Mouse (Mus musculus) megakaryocyte-erythroid progenitor cell, adult 5-6 weeks (primary cell): Measurements from ENCODE around the gene Phex. TPM values are rescaled to one million over a fixed set of nuclear protein-coding genes. Genes with fewer than 3 reads are reported as not detected.
A peak's percentile ranks its signal among the peaks of the same experiment; 100 is the strongest.

ENCODE experiments used
- ATAC-seq: replicated peaks from 2 replicates; pipeline ENCODE4 v1.8.0; 2016; ENCODE audit warnings: mild to moderate bottlenecking, inconsistent platforms; ENCODE audit not compliant: severe bottlenecking, poor library complexity, low FRiP score, low TSS enrichment
- total RNA-seq, 2 experiments: library from RNA; stranded (forward) in 1 of 2; stranded (reverse) in 1 of 2; fragments of 200-1000, 215-1000 nt in 1 of 2; fragments of >200 nt in 1 of 2; fragmentation: Nextera tagmentation in 1 of 2; gene quantifications; 2 replicates each; pipeline ENCODE4 v1.2.3; 2014 to 2017

Gene Phex
- total RNA-seq (2014; fragmentation: Nextera tagmentation), result 0.35 and 0.92 TPM in 2 replicates
- not detected in 2 replicates for total RNA-seq (2017)

DNA sequence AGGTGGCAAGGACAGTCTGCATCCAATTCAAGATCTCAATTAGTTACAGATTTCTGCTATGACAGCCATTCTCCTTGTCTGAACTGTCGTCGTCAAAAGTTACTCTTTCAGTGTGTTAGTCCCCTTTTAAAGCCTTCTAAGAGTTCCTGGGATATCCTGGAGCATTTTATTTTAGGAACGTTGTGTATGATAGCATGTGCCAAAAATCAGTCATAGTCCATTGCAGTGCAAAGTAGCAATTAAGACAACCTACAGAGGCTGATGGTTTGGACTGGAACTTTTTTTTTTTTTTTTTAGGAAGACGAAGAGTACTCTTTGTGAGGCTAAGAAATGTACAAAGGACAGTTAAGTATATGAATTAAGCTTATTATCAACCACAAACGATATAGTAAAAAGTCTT, at the start of gene Phex:
Gene Phex, minus strand, starts transcription at position 101 of the 400 bp plus-strand sequence.
- no peak for ATAC-seq

GRCm38 (mm10) chrX:157462716-157463115, 47.6 kb upstream of the Phex start:
- ATAC-seq, result peak; percentile 47; the same call in 1 of the 2 replicates

DNA sequence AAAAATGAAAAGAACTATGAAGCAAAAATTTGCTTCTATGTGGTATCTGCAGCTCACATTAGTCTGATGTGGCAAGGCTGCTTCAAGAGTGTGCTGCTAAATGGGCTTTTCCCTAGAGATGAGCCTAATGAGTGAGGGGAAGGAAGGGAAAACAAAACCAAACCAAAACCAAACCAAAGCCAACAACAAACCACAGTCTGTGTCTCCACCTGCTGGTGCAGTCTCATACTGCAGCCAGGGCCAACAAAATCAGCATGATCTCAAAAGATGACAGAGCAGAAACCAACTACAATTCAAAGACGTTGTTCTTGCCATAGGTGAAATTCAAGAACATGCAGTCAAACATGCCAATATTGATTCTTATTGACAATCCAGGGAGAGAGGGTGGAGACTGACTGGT, 39.3 kb upstream of the Phex start:
- peak; percentile 79; the same call in 1 of the 2 replicates for ATAC-seq

- ATAC-seq, result no peak
Observed at GRCm38 (mm10) chrX:157449000-157449399, 33.9 kb upstream of the Phex start.

GRCm38 (mm10) chrX:157447431-157447830, 32.3 kb upstream of the Phex start:
- no peak for ATAC-seq

GRCm38 (mm10) chrX:157434768-157435167, 19.7 kb upstream of the Phex start:
- ATAC-seq, result no peak

GRCm38 (mm10) chrX:157419451-157419850, 4.3 kb upstream of the Phex start:
- ATAC-seq, result no peak

GRCm38 (mm10) chrX:157404919-157405318, 10.2 kb downstream of the Phex start:
- no peak for ATAC-seq

GRCm38 (mm10) chrX:157391241-157391640, 23.9 kb downstream of the Phex start:
- ATAC-seq, result no peak

GRCm38 (mm10) chrX:157390102-157390501, 25.0 kb downstream of the Phex start:
- no peak for ATAC-seq

DNA sequence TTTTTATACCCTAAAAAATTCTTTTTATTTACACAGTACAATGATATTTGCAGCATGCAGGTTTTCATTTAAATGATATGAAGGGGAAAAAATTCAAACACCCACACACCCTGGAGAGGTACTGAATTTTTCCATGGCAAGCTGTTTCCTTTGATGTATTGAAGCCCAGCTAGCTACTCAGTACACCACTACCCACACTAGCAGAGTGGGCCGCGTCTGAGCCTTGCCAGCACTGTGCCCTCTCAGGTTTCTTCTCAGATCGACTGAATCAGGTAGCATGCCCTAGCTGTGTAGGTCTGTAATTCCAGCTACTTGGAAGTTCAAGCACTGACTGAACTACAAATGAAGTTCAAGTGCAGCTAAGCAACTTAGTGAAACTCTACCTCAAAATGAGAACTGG, 26.7 kb downstream of the Phex start:
- no peak for ATAC-seq

DNA sequence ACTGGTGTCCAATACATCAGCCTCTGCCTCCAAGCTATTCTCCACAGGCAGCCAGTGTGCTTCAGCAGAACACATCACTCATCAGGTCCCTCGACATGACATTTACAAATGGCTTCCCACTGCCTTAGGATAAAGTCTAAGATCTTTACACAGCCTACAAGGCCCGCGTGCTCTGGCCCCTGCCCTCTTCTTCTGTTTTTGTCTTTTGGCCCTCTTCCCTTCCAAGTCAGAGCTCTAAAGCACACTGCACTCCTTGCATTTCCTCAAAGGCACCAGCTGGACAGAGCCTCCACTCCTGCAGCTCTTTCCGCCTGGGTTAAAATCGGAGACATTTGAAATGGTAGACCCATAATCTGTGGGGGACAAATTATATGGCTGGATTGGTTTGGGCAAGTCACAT, 28.1 kb downstream of the Phex start:
- ATAC-seq, result no peak

GRCm38 (mm10) chrX:157378822-157379221, 36.3 kb downstream of the Phex start:
- ATAC-seq, result no peak

GRCm38 (mm10) chrX:157377456-157377855, 37.7 kb downstream of the Phex start:
- ATAC-seq, result no peak

DNA sequence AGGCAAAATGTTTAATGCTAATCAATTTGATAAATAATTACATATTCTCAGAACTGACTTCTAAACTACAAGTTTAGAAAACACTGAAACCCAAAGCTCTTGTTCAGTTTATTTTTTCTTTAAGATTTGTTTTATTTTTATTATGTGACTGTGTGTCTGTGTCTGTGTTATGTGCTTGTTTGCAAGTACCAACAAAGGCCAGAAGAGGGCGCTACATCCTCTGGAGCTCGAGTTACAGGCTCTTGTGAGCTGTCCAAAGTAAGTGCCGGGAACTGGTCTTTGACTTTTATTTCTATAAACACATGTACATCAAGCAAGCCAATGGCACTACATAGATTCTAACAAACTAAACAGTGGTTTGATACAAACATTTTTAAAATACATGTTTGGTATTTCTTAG, 41.2 kb downstream of the Phex start:
- ATAC-seq, result no peak

DNA sequence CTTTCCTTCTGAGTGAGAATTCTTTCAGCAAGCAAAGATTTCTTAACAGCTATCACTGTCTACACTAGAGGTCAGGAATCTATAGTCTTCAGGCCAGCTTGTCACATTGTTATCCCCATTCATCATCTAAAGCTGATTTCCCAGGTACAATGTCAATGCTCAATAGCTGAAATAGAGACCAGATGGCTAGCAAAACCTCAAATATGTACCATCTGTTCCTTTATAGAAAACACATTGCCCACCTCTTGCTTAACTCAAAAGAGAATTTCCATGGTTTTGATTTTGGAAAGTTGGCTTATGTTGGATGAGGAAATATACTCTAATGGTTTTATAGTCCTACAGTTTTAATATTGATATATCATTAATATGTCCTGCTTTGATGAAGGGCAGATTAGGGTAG, 45.9 kb downstream of the Phex start:
- no peak for ATAC-seq

- no peak for ATAC-seq
Observed at GRCm38 (mm10) chrX:157355521-157355920, 59.6 kb downstream of the Phex start.

DNA sequence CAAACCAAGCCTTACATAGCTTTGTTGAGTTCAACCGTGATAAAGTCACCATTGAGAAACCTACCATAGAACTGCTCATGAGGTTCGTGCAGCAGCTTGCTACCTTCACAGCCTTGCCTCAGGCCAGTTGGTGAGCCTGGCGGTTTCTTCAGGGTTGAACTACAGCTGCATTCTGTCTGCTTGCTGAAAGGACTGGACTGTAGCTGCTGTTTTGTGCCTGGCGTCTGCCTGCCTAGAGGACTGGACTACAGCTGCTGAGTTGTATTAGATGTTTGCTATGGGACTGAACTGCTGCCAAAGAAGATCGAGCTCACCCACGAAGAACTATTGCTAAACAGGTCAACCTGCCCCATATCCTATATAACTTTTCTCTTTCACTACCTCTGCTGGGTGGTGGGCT, 68.9 kb downstream of the Phex start:
- no peak for ATAC-seq

GRCm38 (mm10) chrX:157334726-157335125, 80.4 kb downstream of the Phex start:
- ATAC-seq, result no peak

- ATAC-seq, result no peak
Observed at GRCm38 (mm10) chrX:157329821-157330220, 85.3 kb downstream of the Phex start.

DNA sequence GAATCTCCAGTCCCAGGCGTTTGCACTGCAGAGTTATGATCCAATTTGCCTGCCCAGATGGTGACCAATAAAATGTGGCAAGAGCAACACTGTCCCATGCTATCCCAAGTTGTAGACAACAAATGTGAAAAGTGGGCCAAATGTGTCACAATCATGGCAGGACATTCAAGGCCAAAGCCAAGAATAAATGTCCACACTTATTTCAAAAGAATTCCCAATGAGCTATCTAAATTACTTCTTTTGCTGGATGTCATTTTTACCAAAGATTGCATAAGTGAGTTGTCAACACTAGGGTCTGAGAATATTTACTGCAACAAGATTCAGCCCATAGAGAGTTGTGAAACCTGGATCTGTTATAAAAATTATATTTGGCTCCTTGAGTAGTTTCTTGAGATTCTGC, 86.7 kb downstream of the Phex start:
- ATAC-seq, result no peak

DNA sequence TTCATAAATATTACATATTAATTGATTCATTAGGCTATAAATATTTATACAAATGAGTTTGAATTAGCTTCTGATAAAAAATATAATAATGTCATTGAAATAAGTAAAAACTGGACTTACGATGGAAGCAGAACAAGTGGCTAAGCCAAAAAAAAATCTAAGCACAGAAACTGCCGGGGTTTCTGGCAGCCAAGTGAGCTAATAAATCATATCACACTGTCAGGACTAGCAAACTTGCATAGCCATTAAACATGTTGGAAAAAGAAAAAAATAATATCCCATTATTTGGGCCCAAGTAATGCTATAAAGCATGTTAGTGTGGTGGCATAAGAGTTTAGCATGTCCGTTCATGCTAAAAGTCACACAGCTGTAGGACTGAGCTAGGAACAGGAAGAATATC, 87.4 kb downstream of the Phex start:
- no peak for ATAC-seq
